10 mouse cellular contexts compared by ENCODE assay signal in the genomic region with DNA sequence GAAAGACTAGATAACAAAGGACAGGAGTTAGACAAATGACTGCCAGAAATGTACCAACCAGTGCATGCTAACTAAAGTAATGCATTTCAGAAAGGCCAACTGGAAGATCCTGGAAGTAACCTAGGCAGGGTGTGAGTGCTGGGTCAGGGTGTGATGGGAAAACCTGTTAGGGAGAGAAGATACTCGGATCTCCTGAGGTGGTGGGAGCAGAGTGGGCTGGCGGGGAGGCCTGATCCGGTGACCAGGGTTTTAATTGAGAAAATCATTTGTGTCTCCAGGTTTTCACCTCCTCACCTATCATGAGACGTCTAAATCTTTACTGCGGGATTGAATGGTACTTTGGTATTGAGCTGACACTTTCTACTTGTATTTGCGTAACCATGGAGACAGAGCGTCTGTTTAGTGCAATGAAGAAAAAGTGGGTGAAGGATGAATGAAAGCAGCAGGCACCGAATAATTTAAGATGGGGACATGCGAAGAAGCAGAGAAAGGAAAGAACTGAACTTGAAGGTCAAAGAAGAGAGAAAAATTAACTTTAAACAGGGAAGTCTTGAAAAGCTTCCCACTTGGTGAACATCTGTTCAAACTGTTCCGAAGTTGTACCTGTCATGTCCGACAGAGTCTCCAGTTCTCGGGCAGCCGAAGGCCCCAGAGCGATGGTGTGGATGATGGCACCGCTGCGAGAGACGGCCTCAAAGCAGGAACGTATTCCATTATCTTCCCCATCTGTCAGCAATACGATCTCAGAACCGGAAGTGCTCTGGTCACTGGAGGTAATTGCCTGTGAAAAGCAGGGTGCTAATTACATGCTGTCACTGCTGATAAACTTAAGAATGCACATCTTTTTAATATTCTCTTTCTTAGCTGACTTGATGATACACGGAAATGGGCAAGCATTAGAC. TPM values are rescaled to one million over a fixed set of nuclear protein-coding genes. Genes with fewer than 3 reads are reported as not detected.
DNase-seq lines count a peak whose midpoint lies in the region; ATAC-seq and TF ChIP-seq lines count a peak whose summit lies in the region.
"Not testable (repeated sequence)": the region's sequence is repeated elsewhere in the genome, so short reads cannot be mapped to it uniquely, and the experiment has no call there.
"Had no signal": no experiment of that assay in that cellular context is flagged by ENCODE, and none has a peak within 500 bp of the region (broad histone marks: within the 10 kb centered on the region; RNA-seq: fewer than 3 reads in every experiment).

No protein-coding gene starts in this region.

- not testable (repeated sequence) for H3K27me3 ChIP-seq in forebrain, embryonic 15.5 days; hindbrain, embryonic 13.5 days; lung, embryonic 14.5 days (ENCODE audit: insufficient read depth, low read length); midbrain, embryonic 15.5 days (replicated peaks); neural tube, embryonic 13.5 days; testis, adult 2 months (ENCODE audit: control insufficient read depth, insufficient read depth, low read length)

- not testable (repeated sequence) for H3K36me3 ChIP-seq in forebrain, embryonic 15.5 days; hindbrain, embryonic 13.5 days; lung, embryonic 14.5 days (ENCODE audit: insufficient read depth); midbrain, embryonic 15.5 days (replicated peaks); neural tube, embryonic 13.5 days; testis, adult 2 months (ENCODE audit: control insufficient read depth, insufficient read depth, low read length)

- not testable (repeated sequence) for H3K9me3 ChIP-seq in forebrain, embryonic 15.5 days; hindbrain, embryonic 13.5 days; lung, embryonic 14.5 days (ENCODE audit: low read depth, low read length); midbrain, embryonic 15.5 days; neural tube, embryonic 13.5 days

- not testable (repeated sequence) for H3K27ac ChIP-seq in forebrain, embryonic 15.5 days (replicated peaks); hindbrain, embryonic 13.5 days; lung, embryonic 14.5 days (ENCODE audit: low read depth); midbrain, embryonic 15.5 days; neural tube, embryonic 13.5 days (replicated peaks); testis, adult 2 months (ENCODE audit: control insufficient read depth, insufficient read depth, low read depth, low read length)

- 30% methylated on average over 20 of the region's 21 CpGs for WGBS in forebrain, embryonic 15.5 days
- WGBS in hindbrain, embryonic 13.5 days: 40% methylated on average over 20 of the region's 21 CpGs
- 31% methylated on average over 18 of the region's 21 CpGs for WGBS in lung, embryonic 14.5 days
- 43% methylated on average over 20 of the region's 21 CpGs for WGBS in midbrain, embryonic 15.5 days
- WGBS in neural tube, embryonic 13.5 days: 35% methylated on average over 19 of the region's 21 CpGs

- not testable (repeated sequence) for TF ChIP-seq CTCF in brain, embryonic 14.5 days (IDR thresholded peaks at IDR 0.05; ENCODE audit: borderline replicate concordance, extremely low read depth, insufficient read depth, insufficient read length); lung, embryonic 14.5 days (IDR thresholded peaks at IDR 0.05; ENCODE audit: low read depth); testis, adult 2 months (IDR thresholded peaks at IDR 0.05; ENCODE audit: control insufficient read depth, insufficient read depth, insufficient replicate concordance, low read depth, low read length)

- DNase-seq in brain, embryonic 14.5 days (ENCODE audit: low read depth): peak; percentile 40
- DNase-seq in lung, embryonic 14.5 days: peak; percentile 41

- TF ChIP-seq POLR2A in brain, embryonic 14.5 days (IDR thresholded peaks at IDR 0.05; ENCODE audit: borderline replicate concordance, extremely low read depth, insufficient read depth, insufficient read length, poor library complexity, severe bottlenecking); testis, adult 2 months (IDR thresholded peaks at IDR 0.05; ENCODE audit: control insufficient read depth, low read depth, low read length): not testable (repeated sequence)

- H3K9ac ChIP-seq in forebrain, embryonic 15.5 days (replicated peaks); hindbrain, embryonic 13.5 days; lung, embryonic 14.5 days; midbrain, embryonic 15.5 days; neural tube, embryonic 13.5 days: not testable (repeated sequence)

- ATAC-seq in forebrain, embryonic 15.5 days (replicated peaks): peak; percentile 83
- not testable (repeated sequence) for ATAC-seq in hindbrain, embryonic 13.5 days (ENCODE audit: low FRiP score)
- peak; percentile 70 for ATAC-seq in lung, embryonic 14.5 days (ENCODE audit: insufficient read depth)
- peak; percentile 51 for ATAC-seq in megakaryocyte-erythroid progenitor cell, adult 5-6 weeks (replicated peaks; ENCODE audit: low FRiP score, low TSS enrichment, poor library complexity, severe bottlenecking)
- peak; percentile 84 for ATAC-seq in midbrain, embryonic 15.5 days (replicated peaks)
- ATAC-seq in neural tube, embryonic 13.5 days (ENCODE audit: low read depth): 0 out of 2 replicates have a peak, but pooled peaks have one; percentile 47

- H3K4me2 ChIP-seq in forebrain, embryonic 15.5 days (replicated peaks): not testable (repeated sequence)
- H3K4me2 ChIP-seq in hindbrain, embryonic 13.5 days: peak overlapping the region; percentile 34; the same call in 1 of the 2 replicates
- H3K4me2 ChIP-seq in lung, embryonic 14.5 days: peak overlapping the region; percentile 35
- H3K4me2 ChIP-seq in midbrain, embryonic 15.5 days: 0 out of 2 replicates have a peak overlapping the region, but pooled peaks have one; percentile 8
- 0 out of 2 replicates have a peak overlapping the region, but pooled peaks have one; percentile 11 for H3K4me2 ChIP-seq in neural tube, embryonic 13.5 days

- H3K4me1 ChIP-seq in forebrain, embryonic 15.5 days; hindbrain, embryonic 13.5 days (replicated peaks); lung, embryonic 14.5 days (ENCODE audit: insufficient read depth); midbrain, embryonic 15.5 days; neural tube, embryonic 13.5 days (replicated peaks); testis, adult 2 months (ENCODE audit: control insufficient read depth, insufficient read depth, low read length): not testable (repeated sequence)

- H3K4me3 ChIP-seq in forebrain, embryonic 15.5 days; hindbrain, embryonic 13.5 days; lung, embryonic 14.5 days (ENCODE audit: low read depth, low read length); midbrain, embryonic 15.5 days; neural tube, embryonic 13.5 days: not testable (repeated sequence)
- peak overlapping the region; percentile 59 for H3K4me3 ChIP-seq in testis, adult 2 months (ENCODE audit: control insufficient read depth, low read depth, low read length)

RNA-seq across cellular contexts. Expression of a gene that starts 11.5 kb away (rescaled TPM):
- 0.34 and 0.54 TPM in 2 replicates for polyA plus RNA-seq in brain, embryonic 14.5 days (2012; rRNA removed)
- 0.34 and 0.59 TPM in 2 replicates for polyA plus RNA-seq in forebrain, embryonic 15.5 days (2015; fragmentation: Nextera tagmentation; extraction: Ambion mirVana)
- polyA plus RNA-seq in hindbrain, embryonic 13.5 days (2015; fragmentation: Nextera tagmentation; extraction: Ambion mirVana): 0.13 and 0.14 TPM in 2 replicates
- 2.8 and 4.0 TPM in 2 replicates for polyA plus RNA-seq in lung, embryonic 14.5 days (2014; fragmentation: Nextera tagmentation; extraction: Ambion mirVana)
- 9.2 and 24.1 TPM in 2 replicates for total RNA-seq in megakaryocyte-erythroid progenitor cell, adult 5-6 weeks (2014; fragmentation: Nextera tagmentation)
- total RNA-seq in megakaryocyte-erythroid progenitor cell, adult 5-6 weeks (2017): 11.3 and 12.9 TPM in 2 replicates
- polyA plus RNA-seq in midbrain, embryonic 15.5 days (2015; fragmentation: Nextera tagmentation; extraction: Ambion mirVana): 0.50 and 0.65 TPM in 2 replicates
- 0.39 and 0.45 TPM in 2 replicates for polyA plus RNA-seq in neural tube, embryonic 13.5 days (2015; fragmentation: Nextera tagmentation; extraction: Ambion mirVana)
- 1.5 and 1.6 TPM in 2 replicates for polyA plus RNA-seq in testis, adult 2 months (2012; rRNA removed)
- polyA plus RNA-seq: forebrain, embryonic 10.5 days; inflammation-experienced regulatory T-cells, adult 6 months had no signal

RNA-seq across cellular contexts. Expression of a gene that starts 29.2 kb away (rescaled TPM):
- 22.3 and 49.9 TPM in 2 replicates for polyA plus RNA-seq in brain, embryonic 14.5 days (2012; rRNA removed)
- 92.1 and 96.7 TPM in 2 replicates for polyA plus RNA-seq in forebrain, embryonic 15.5 days (2015; fragmentation: Nextera tagmentation; extraction: Ambion mirVana)
- polyA plus RNA-seq in hindbrain, embryonic 13.5 days (2015; fragmentation: Nextera tagmentation; extraction: Ambion mirVana): 109 and 113 TPM in 2 replicates
- polyA plus RNA-seq in lung, embryonic 14.5 days (2014; fragmentation: Nextera tagmentation; extraction: Ambion mirVana): 104 TPM in 2 replicates
- total RNA-seq in megakaryocyte-erythroid progenitor cell, adult 5-6 weeks (2014; fragmentation: Nextera tagmentation): 113 and 131 TPM in 2 replicates
- total RNA-seq in megakaryocyte-erythroid progenitor cell, adult 5-6 weeks (2017): 48.6 and 103 TPM in 2 replicates
- polyA plus RNA-seq in midbrain, embryonic 15.5 days (2015; fragmentation: Nextera tagmentation; extraction: Ambion mirVana): 96.5 and 108 TPM in 2 replicates
- polyA plus RNA-seq in neural tube, embryonic 13.5 days (2015; fragmentation: Nextera tagmentation; extraction: Ambion mirVana): 119 and 127 TPM in 2 replicates
- 415 and 469 TPM in 2 replicates for polyA plus RNA-seq in testis, adult 2 months (2012; rRNA removed)
